Mouse (Mus musculus): ENCODE measurements around the gene Cpsf6.

Cpsf6 gene

DNA sequence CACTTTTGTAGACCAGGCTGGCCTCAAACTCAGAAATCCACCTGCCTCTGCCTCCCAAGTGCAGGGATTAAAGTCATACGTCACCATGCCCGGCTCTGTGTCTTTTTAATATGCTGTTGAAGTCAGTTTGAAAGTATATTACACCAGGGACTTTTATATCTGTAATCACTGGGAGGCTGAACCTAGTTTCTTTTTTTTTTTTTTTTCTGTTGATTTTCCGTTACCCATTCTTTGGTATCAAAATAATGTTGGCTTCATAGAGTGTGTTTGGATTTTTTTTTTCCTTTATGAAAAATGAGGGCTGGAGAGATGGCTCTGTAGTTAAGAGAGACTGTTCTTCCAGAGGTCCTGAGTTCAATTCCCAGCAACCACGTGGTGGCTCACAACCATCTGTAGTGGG is 5.6 kb upstream of the Cpsf6 start:
- DNase-seq (ENCODE audit: low spot score in 2 of 2), result no peak

DNA sequence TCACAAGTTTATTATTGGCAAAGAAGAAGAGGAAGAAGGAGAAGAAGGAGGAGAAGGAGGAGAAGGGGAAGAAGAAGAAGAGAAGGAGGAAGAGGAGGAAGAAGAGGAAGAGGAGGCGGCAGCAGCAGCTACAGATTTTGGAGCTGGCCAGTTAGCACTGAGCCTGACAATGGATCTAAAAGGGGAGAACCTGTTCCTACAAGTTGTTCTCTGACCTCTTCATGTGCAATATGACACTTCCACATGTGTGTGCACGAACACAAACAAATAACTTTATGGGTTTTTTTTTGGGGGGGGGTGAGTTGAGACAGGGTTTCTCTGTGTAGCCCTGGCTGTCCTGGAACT is 5.2 kb upstream of the Cpsf6 start:
- no peak for DNase-seq (ENCODE audit: low spot score in 2 of 2)

DNA sequence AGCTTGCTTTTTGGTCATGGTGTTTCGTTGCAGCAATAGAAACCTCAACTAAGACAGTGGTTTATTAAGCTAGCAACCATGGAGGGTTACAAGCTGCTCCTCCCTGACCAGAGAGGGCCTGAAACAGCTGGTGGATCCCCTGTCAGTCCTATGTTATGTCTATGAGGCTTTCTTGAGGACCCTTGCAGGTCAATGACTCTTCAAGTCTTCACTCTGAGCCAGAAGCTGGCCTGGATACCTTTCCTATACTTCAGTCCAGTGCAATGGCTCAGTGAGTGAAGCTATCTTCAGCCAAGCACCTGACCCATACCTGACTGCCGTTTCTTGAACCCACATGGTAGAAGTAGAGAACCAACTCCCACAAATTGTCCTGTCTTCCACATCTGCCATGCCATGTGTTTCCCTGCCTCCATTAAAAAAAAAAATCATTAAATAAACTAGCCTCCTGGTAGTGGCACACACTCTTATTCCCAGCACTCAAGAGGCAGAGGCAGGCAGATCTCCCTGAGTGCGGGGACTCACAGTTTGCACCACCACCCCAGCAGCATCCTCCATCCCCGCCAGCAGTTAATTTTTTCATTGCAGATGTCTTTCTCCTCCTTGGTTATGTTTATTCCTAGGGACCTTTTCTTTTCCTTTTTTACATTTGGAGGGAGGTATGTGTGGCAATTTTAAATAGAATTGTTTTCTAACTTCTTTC is 4.7 kb upstream of the Cpsf6 start:
- no peak for DNase-seq (ENCODE audit: low spot score in 2 of 2)

DNA sequence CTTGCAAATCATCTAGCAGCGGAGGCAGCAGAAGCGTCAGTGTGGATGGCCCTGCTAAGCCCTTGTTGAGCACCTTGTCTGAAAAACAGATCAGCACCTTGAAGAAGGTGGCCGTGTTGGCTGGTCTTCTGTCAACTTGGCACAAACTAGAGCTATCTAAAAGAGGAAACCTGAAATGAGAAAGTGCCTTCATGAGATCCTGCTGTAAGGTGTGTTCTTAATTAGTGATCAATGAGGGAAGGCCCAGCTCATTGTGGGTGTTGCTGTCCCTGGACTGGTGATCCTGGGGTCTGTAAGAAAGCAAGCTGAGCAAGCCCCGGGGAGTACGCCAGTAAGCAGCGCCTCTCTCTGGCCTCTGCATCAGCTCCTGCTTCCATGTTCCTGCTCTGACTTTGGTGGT is 4.1 kb upstream of the Cpsf6 start:
- DNase-seq (ENCODE audit: low spot score in 2 of 2), result no peak

DNA sequence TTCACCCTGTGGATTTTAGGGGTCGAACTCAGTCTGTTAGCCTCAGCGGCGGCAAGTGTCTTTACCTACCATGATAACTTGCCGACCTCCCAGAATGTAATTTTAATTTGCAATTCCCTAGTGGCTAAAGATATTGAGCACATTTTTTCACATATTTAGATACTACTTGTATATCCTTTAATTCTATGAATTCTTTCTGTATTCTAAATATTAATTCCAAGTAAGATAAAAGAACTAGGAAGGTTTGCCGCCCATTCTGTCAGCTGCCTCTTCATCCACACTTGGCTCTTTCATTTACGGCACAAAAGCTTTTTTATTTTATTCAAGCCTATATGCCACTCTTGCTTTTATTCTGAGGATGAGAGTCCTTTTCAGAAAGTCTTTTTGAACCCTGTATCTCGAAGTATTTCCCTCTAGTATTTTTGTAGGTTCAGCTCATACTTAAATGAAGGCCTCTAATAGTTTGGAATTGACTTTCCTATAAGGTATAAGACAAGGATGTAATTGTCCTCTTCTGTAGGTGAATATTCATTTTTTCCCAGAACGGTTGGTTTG is 3.3 kb upstream of the Cpsf6 start:
- no peak for DNase-seq (ENCODE audit: low spot score in 2 of 2)

DNA sequence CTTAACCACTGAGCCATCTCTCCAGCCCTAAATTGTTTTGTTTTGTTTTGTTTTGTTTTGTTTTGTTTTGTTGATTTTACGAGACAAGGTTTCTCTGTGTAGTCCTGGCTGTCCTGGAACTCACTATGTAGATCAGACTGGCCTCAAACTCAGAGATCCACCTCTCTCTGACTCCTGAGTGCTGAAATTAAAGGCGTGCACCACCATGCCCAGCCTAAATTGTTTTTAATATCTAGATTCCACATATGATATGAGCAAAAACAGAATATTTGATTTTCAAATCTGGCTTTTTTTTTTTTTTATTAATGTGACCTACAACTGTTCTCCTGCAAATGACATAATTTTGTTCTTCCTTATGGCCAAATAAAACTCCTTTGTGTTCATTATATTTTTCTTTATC is 2.3 kb upstream of the Cpsf6 start:
- DNase-seq (ENCODE audit: low spot score in 2 of 2), result no peak

DNA sequence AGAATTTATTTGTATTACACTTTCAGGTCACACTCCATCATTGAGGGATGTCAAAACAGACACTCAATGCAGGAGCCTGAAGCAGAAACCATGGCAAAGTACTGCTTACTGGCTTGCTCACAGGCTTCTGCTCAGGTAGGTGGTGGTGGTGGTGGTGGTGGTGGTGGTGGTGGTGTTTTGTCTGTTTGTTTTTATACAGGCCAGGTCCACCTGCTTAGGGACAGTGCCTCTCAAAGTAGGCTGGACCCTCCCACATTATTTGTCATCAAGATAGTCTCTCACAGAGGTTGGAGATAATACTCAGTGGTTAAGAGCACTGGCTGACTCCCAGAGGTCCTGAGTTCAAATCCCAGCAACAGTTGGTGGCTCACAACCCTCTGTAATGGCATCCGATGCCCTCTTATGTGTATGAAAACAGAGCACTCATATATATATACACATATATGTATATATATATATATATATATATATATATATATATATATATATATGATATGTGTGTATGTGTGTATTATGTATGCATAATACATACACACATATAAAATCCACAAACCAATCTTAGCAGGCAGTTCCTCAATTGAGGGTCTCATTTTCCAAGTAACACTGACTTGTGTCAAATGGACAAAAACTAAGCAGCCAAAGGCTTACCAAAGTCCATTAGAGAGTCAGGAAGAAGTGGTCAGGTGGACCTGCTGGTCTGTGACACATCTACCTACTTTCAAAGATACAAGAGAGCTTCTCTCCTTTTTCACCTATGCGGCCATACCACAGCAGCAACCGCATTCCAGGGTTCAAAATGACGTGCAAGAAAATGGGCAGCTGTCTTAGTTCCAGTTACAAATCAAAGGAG is 1.1 kb upstream of the Cpsf6 start:
- no peak for DNase-seq (ENCODE audit: low spot score in 2 of 2)

DNA sequence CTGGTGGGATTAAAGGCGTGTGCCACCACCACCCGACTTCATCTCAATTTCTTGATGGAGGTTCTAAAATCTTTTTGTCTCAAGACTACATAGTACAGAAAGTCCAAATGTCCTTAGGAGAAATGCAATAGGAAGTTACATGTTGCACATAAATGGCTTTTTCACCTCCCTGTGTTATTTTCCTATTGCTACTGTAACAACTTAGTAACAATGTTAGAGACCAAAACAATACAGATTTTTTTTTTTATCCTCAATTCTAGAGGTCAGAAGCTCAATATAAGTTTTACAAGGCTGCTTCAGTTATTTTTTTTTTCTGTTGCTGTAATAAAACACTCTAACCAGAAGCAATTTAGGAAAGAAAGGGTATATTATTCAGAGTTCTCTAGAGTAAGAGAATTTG is 374 bp downstream of the Cpsf6 start:
- no peak for DNase-seq (ENCODE audit: low spot score in 2 of 2)

DNA sequence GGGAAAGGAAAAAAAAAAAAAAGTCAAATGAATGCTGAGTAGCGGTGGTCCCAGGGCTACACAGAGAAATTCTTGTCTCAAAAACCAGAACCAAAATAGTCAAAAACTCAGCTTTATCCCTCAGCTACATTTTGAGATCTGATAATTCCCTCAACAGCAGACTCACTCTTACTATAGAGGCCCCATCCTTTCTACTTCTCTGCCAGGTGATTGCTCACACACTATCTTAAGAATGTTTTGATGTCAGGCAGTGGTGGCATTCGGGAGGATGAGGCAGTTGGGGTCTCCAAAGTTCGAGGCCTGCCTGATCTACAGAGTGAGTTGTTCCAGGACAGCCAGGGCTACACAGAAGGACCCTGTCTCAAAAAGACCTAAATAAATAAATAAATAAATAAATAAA is 1.2 kb downstream of the Cpsf6 start:
- no peak for DNase-seq (ENCODE audit: low spot score in 2 of 2)

DNA sequence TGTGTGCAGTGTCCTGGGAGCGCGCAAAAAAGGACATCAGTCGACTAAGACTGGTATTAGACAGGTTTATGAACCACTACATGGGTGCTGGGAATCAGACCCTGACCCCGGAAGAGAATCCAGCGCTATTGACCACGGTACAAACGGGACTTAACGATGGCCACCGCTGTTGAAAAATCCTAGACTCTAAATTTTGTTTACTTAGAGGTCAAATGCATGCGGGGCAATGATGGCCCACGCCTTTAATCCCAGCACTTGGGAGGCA is 1.6 kb downstream of the Cpsf6 start:
- no peak for DNase-seq (ENCODE audit: low spot score in 2 of 2)

DNA sequence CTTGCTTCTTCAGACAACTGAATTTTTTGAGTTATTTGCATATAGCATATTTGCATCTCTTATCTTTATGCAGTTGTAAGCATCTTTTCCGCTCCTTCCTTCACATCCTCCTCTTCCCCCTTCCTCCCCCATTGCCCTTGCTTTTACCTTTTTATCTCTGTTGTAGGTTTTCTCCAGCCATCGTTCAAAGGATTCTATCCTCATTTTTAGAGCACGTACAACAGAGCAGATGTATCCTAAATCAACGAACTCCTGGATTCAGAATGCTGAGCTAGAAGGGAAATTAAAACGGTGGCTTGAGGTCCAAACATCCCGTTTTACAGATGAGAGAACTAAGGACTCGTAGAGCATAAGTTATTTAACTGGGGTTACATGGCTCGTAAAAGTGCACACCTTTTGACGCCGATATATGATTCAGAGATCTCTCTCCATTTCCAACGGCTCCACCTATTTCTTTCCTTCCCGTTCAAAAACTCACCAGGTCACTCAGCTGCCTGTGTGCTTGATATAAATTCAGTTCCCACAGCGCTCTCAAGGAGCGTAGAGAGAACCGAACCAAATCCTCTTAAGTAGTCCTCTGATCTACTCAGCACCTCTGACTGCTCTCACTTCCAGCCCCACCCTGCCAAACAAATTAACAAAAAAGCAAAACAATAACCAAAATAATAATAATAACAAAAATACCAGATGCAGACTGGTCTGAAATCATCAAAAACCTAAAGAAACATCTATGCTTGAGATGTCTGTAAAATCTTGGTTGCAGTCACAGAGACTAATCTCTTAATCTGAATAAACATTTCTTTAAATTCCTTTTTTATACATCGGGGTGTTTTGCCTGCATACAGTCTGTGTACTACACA is 2.2 kb downstream of the Cpsf6 start:
- no peak for DNase-seq (ENCODE audit: low spot score in 2 of 2)

DNA sequence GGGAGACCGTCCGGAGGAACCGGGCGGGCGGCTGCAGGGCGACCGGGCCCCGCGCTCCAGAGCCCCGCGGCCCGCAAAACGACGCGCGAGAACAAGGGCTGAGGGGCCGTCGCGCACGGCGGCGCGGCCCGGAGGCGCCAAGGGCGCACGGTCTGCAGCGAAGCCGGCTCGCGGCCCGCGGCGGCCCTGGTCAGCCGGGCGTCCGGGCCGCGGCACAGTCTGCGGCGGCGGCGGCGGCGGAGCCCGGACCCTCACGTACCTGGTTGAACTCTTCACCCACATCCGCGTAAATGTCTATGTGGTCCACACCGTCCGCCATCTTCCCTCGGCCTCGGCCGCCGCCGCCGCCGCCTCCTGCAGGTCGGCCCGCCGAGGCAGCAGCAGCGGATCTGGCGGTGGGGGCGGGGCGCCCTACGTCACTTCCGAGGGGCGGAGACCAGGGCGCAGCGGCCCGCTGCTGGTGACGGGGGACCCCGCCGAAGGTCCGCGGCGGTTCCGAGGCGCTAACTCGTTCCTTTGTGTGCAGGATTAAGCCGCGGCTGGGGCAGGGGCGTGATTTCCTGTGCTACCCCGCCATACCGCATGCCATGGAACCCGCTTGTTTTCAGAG is 3.1 kb downstream of the Cpsf6 start:
- peak; percentile 67 to 91 for DNase-seq (ENCODE audit: low spot score in 2 of 2)

DNA sequence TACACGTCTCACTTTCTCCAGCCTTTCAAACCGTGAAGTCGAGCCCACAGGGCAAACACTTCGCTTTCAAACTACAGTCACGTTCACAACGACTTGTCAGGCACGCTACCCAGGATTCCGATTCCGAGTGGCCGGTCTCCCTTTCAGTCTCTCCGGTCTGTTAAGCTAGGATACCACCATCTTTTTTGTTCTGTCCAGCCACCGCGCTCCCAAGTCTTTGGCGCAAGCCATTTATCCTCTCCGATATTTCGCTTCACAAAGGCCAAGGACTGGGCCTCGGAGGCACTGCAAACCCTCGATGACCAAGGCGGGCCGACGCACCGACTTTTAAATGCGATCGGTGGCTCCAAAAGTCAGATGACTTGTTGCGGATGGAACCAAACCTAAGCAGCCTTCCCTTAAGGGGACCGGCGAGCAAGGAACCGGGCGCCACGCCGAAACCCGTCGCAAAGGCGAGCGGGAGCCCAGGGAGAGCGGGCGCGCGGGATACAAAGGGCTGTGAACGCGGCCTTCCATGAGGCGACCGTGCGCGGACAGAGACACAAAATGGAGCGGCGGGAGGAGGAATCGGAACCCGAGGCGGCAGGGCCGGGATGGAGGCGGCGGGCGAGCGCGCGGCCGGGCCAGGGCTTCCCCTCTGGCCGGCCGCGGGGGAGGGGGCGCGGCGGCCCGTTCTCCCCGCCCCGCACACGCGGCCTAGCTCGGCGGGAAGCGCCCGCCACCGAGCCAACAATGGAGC is 3.8 kb downstream of the Cpsf6 start:
- peak in 1 of 2 experiments; percentile 39 for DNase-seq (ENCODE audit: low spot score in 2 of 2)

DNA sequence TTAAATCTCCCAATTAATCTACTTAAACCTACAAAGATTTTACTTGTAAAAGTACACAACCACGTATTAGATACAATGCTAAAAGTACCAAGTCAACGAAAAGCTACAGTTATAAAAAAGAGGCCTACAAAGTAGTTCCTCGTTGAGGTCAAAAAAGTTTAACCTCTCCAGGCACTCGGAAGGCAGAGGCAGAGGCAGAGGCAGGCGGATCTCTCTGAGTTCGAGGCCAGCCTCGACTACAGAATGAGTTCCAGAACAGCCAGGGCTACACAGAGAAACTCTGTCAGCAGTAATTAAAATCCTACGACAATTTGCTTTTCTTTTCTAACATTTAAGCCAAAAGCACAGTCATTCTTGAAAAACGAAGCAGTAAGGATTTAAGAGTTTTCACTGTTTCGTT is 4.7 kb downstream of the Cpsf6 start:
- DNase-seq (ENCODE audit: low spot score in 2 of 2), result no peak

DNA sequence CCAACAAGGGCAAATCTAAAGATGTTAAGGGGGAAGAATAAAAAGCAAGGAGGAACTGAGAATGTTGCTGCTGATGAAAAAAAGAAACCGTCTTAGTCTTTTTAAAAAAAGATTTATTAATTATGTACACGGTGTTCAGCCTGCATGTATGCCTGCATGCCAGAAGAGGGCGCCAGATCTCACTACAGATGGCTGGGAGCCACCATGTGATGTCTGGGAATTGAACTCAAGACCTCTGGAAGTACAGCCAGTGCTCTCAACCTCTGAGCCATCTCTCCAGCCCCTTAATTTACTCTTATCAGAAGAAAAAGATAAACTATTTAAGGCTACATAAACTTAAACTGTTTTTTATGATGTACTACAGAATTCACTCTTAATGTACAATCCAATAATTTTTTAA is 16.7 kb downstream of the Cpsf6 start:
- DNase-seq (ENCODE audit: low spot score in 2 of 2), result no peak

DNA sequence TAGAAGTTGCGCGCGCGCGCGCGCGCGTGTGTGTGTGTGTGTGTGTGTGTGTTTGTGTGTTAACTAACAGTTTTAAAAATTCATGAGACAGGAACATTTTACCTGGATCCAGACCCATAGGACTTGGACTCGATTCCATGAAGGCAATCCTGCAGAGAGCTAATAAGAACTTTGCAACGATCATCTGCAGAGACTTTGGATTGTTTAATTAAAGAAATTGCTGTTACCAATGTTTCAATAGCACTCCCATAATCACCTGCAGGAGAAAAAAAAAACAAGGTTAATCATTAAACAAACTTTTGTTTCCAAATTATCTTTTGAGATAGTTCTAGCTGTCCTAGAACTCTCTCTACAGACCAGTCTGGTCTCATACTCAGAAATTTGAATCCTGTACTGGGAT is 20.9 kb downstream of the Cpsf6 start:
- no peak for DNase-seq (ENCODE audit: low spot score in 2 of 2)

DNA sequence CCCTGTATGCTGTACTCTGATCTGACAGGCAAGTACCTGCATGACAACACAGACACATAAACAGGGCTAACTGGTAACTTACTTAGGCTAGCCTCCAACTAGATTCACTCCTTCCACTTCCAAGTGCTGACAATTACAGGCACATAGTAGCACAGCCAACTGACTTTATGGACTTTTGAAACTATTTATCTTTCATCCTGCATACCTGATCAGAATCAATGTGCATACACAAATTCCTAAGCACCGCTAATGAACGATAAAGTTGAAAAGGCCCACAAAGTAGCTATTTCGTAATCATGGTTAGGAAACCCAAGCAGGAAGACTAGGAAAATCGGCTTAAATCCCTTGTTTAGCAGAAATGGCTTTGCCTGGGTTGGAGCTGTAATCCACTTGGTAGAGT is 36.8 kb downstream of the Cpsf6 start:
- DNase-seq (ENCODE audit: low spot score in 2 of 2), result no peak

DNA sequence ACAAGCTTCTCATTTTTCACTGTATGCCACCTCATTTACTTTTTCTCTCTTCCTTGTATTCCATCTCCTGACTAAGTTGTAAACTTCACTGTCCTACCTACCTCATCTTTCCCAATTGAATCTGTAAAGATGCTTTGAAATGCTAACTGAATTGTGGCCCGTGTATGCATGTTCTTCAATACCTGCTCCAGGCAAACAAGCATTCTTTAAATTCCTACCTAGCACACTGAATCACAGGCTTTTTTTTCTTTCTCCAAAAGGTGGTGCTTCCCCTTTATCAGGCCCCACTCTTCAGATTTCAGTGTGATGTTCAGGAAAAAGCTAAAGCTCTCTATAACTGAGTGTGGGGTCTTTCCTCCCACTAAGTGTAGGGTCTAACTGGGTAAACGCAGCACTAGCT is 37.4 kb downstream of the Cpsf6 start:
- DNase-seq (ENCODE audit: low spot score in 2 of 2), result no peak

DNA sequence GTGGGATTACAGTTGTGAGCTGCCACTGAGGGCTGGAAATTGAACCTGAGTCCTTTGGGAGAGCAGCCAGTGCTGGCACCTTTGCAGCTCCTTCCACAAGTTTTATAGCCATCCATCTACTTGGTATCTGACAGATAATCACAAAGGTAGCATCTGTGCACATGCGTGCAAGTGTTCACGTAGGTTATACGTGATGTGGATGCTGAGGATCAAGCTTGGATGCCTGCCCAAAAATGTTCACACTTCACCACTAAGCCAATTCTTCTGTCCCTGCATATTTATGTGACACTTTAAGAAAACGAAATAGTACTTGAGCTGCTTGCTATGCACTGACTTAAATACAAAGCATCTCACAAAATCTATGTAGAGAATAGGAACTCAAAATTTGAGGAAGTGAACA is 38.8 kb downstream of the Cpsf6 start:
- no peak for DNase-seq (ENCODE audit: low spot score in 2 of 2)

DNA sequence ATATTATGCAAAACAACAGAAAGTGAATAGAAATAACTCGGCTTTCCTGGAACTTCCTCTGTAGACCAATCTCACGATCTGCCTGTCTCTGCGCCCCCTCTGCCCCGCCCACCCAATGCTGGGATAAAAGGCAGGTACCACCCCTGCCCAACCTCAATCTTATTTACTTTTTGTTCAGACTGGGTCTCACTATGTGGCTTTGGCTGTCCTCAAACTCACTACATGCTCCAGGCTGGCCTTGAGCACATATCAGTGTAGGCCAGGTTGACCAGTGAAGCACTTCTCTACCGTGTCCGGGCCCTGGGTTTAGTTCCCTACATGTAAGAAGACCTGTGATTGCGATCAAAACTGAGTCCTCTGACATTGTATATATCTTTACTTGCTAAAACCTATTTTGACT is 40.6 kb downstream of the Cpsf6 start:
- no peak for DNase-seq (ENCODE audit: low spot score in 2 of 2)

DNA sequence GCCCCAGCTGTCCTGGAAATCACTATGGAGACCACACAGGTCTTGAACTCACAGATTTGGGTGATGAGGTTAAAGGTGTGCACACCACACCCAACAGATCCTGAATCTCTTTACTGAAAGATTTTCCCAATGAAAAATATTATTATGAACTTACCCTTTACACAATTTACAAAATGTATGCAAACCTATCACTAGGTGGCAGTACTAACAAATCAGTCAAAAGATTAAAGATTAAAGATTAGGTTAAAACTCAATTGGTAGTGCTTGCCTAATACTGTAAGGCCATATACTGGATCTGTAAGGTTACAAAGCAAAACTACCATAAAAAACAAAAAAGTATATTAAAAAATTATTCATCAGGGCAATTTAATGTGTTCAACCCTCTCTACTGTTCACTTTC is 41.9 kb downstream of the Cpsf6 start:
- no peak for DNase-seq (ENCODE audit: low spot score in 2 of 2)

DNA sequence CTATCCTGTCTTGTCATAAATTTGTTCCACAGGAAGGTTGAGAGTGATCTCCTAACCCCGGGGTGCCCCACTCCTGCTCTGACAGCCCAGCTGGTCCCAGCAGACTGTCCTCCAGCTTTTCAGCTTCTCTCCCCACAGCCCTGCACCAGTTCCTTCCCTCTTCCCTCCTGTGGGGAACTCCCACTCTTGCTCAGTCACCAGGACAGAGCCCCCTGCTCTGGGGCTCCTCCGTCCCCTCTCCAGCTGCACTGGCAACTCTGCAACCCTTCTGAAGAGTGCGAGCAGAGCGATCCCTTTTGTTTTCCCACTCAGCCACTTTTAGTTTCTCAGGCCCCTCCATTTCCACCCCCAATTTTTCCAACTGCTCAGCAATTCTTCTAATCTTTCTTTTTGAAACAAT is 44.2 kb downstream of the Cpsf6 start:
- DNase-seq (ENCODE audit: low spot score in 2 of 2), result no peak
